Mouse (Mus musculus): ENCODE data around the gene Pde4d. TPM values are rescaled to one million over a fixed set of nuclear protein-coding genes. Genes with fewer than 3 reads are reported as not detected.

Gene Pde4d
- polyA plus RNA-seq, 1 experiment from 2014 or later, result 19.1 TPM

- 32% methylated on average over 5 of the region's 5 CpGs for WGBS
- H3K4me3 ChIP-seq (replicated peaks), result no peak overlapping the region
- ATAC-seq (ENCODE audit: insufficient number of reproducible peaks, low FRiP score, low TSS enrichment, low read depth), result no peak
Observed at GRCm38 (mm10) chr13:109775197-109775596, 1325.4 kb downstream of the Pde4d start.

GRCm38 (mm10) chr13:109776116-109776515, 1326.4 kb downstream of the Pde4d start:
- H3K4me1 ChIP-seq, result peaks cover 10% of the 10 kb centered on the region
- peak overlapping the region; percentile 52 for H3K4me2 ChIP-seq (replicated peaks)
- no peak overlapping the region for H3K27ac ChIP-seq (replicated peaks)
- 2% methylated on average over 11 of the region's 11 CpGs for WGBS
- H3K9ac ChIP-seq, result peak overlapping the region; percentile 16; the same call in 1 of the 2 replicates
- no peaks in the 10 kb centered on the region for H3K9me3 ChIP-seq (replicated peaks)
- peak overlapping the region; percentile 27 for H3K4me3 ChIP-seq (replicated peaks)
- H3K27me3 ChIP-seq, result no peaks in the 10 kb centered on the region
- ATAC-seq (ENCODE audit: insufficient number of reproducible peaks, low FRiP score, low TSS enrichment, low read depth), result peak; percentile 88
- no peaks in the 10 kb centered on the region for H3K36me3 ChIP-seq

More at GRCm38 (mm10) chr13:109775197-109775596, 1325.4 kb downstream of the Pde4d start:
- Histone ChIP-seq H3K27me3 (no peaks in the 10 kb centered on the region), H3K4me2 (replicated peaks) (no peak overlapping the region), H3K9me3 (replicated peaks) (no peaks in the 10 kb centered on the region), H3K36me3 (no peaks in the 10 kb centered on the region), H3K9ac (no peak overlapping the region), H3K27ac (replicated peaks) (no peak overlapping the region), H3K4me1 (peaks cover 10% of the 10 kb centered on the region)

- no peak overlapping the region for H3K27ac ChIP-seq (replicated peaks)
- no peaks in the 10 kb centered on the region for H3K27me3 ChIP-seq
- no peak overlapping the region for H3K4me3 ChIP-seq (replicated peaks)
- no peaks in the 10 kb centered on the region for H3K36me3 ChIP-seq
- H3K4me2 ChIP-seq (replicated peaks), result no peak overlapping the region
- no peaks in the 10 kb centered on the region for H3K9me3 ChIP-seq (replicated peaks)
- H3K9ac ChIP-seq, result no peak overlapping the region
- no peak for ATAC-seq (ENCODE audit: insufficient number of reproducible peaks, low FRiP score, low TSS enrichment, low read depth)
- WGBS, result 30% methylated on average over 3 of the region's 3 CpGs
- peaks cover 10% of the 10 kb centered on the region for H3K4me1 ChIP-seq
Observed at GRCm38 (mm10) chr13:109776995-109777394, 1327.2 kb downstream of the Pde4d start.

- Histone ChIP-seq H3K4me1 (peaks cover 10% of the 10 kb centered on the region), H3K9ac (no peak overlapping the region), H3K4me3 (replicated peaks) (no peak overlapping the region), H3K27ac (replicated peaks) (no peak overlapping the region), H3K27me3 (no peaks in the 10 kb centered on the region), H3K9me3 (replicated peaks) (no peaks in the 10 kb centered on the region), H3K4me2 (replicated peaks) (no peak overlapping the region), H3K36me3 (no peaks in the 10 kb centered on the region)
- WGBS, result 78% methylated on average over 5 of the region's 5 CpGs
- ATAC-seq (ENCODE audit: insufficient number of reproducible peaks, low FRiP score, low TSS enrichment, low read depth), result no peak
Observed at GRCm38 (mm10) chr13:109777441-109777840, 1327.7 kb downstream of the Pde4d start.

GRCm38 (mm10) chr13:109778297-109778835, 1328.6 kb downstream of the Pde4d start:
- no peaks in the 10 kb centered on the region for H3K36me3 ChIP-seq
- H3K27ac ChIP-seq (replicated peaks), result no peak overlapping the region
- no peak for ATAC-seq (ENCODE audit: insufficient number of reproducible peaks, low FRiP score, low TSS enrichment, low read depth)
- no peak overlapping the region for H3K4me3 ChIP-seq (replicated peaks)
- H3K27me3 ChIP-seq, result no peaks in the 10 kb centered on the region
- peaks cover 10% of the 10 kb centered on the region for H3K4me1 ChIP-seq
- no peak overlapping the region for H3K4me2 ChIP-seq (replicated peaks)
- no peaks in the 10 kb centered on the region for H3K9me3 ChIP-seq (replicated peaks)
- 50% methylated on average over 9 of the region's 9 CpGs for WGBS
- no peak overlapping the region for H3K9ac ChIP-seq

GRCm38 (mm10) chr13:109781466-109781865, 1331.7 kb downstream of the Pde4d start:
- no peaks in the 10 kb centered on the region for H3K36me3 ChIP-seq
- H3K27ac ChIP-seq (replicated peaks), result no peak overlapping the region
- WGBS, result 83% methylated on average over 1 of the region's 1 CpGs
- no peaks in the 10 kb centered on the region for H3K27me3 ChIP-seq
- H3K4me1 ChIP-seq, result no peaks in the 10 kb centered on the region
- no peak overlapping the region for H3K4me2 ChIP-seq (replicated peaks)
- no peak overlapping the region for H3K4me3 ChIP-seq (replicated peaks)
- no peaks in the 10 kb centered on the region for H3K9me3 ChIP-seq (replicated peaks)
- H3K9ac ChIP-seq, result no peak overlapping the region
- ATAC-seq (ENCODE audit: insufficient number of reproducible peaks, low FRiP score, low TSS enrichment, low read depth), result no peak

GRCm38 (mm10) chr13:109788604-109789003, 1338.9 kb downstream of the Pde4d start:
- no peak overlapping the region for H3K4me3 ChIP-seq (replicated peaks)
- no peaks in the 10 kb centered on the region for H3K27me3 ChIP-seq
- no peak overlapping the region for H3K4me2 ChIP-seq (replicated peaks)
- H3K36me3 ChIP-seq, result no peaks in the 10 kb centered on the region
- H3K9me3 ChIP-seq (replicated peaks), result no peaks in the 10 kb centered on the region
- no peak for ATAC-seq (ENCODE audit: insufficient number of reproducible peaks, low FRiP score, low TSS enrichment, low read depth)
- H3K27ac ChIP-seq (replicated peaks), result no peak overlapping the region
- no peaks in the 10 kb centered on the region for H3K4me1 ChIP-seq
- WGBS, result 83% methylated on average over 4 of the region's 4 CpGs
- no peak overlapping the region for H3K9ac ChIP-seq

GRCm38 (mm10) chr13:109789151-109789550, 1339.4 kb downstream of the Pde4d start:
- 54% methylated on average over 4 of the region's 4 CpGs for WGBS

GRCm38 (mm10) chr13:109790045-109790715, 1340.4 kb downstream of the Pde4d start:
- Histone ChIP-seq H3K4me3 (replicated peaks) (no peak overlapping the region), H3K4me2 (replicated peaks) (no peak overlapping the region), H3K27ac (replicated peaks) (no peak overlapping the region), H3K9me3 (replicated peaks) (no peaks in the 10 kb centered on the region), H3K36me3 (no peaks in the 10 kb centered on the region), H3K9ac (no peak overlapping the region), H3K27me3 (no peaks in the 10 kb centered on the region), H3K4me1 (no peaks in the 10 kb centered on the region)
- WGBS, result 48% methylated on average over 8 of the region's 8 CpGs
- ATAC-seq (ENCODE audit: insufficient number of reproducible peaks, low FRiP score, low TSS enrichment, low read depth), result no peak

More at GRCm38 (mm10) chr13:109789151-109789550, 1339.4 kb downstream of the Pde4d start:
- H3K4me1 ChIP-seq, result no peaks in the 10 kb centered on the region
- no peak overlapping the region for H3K4me3 ChIP-seq (replicated peaks)
- no peak overlapping the region for H3K9ac ChIP-seq
- H3K27me3 ChIP-seq, result no peaks in the 10 kb centered on the region
- H3K9me3 ChIP-seq (replicated peaks), result no peaks in the 10 kb centered on the region
- H3K36me3 ChIP-seq, result no peaks in the 10 kb centered on the region
- ATAC-seq (ENCODE audit: insufficient number of reproducible peaks, low FRiP score, low TSS enrichment, low read depth), result no peak
- H3K4me2 ChIP-seq (replicated peaks), result no peak overlapping the region
- H3K27ac ChIP-seq (replicated peaks), result no peak overlapping the region

- Histone ChIP-seq H3K9me3 (replicated peaks) (no peaks in the 10 kb centered on the region), H3K4me2 (replicated peaks) (no peak overlapping the region), H3K36me3 (no peaks in the 10 kb centered on the region), H3K27ac (replicated peaks) (no peak overlapping the region), H3K4me1 (no peaks in the 10 kb centered on the region), H3K4me3 (replicated peaks) (no peak overlapping the region), H3K27me3 (no peaks in the 10 kb centered on the region), H3K9ac (no peak overlapping the region)
- 78% methylated on average over 9 of the region's 9 CpGs for WGBS
- no peak for ATAC-seq (ENCODE audit: insufficient number of reproducible peaks, low FRiP score, low TSS enrichment, low read depth)
Observed at GRCm38 (mm10) chr13:109793918-109794317, 1344.2 kb downstream of the Pde4d start.

GRCm38 (mm10) chr13:109798651-109799050, 1348.9 kb downstream of the Pde4d start:
- no peak for ATAC-seq (ENCODE audit: insufficient number of reproducible peaks, low FRiP score, low TSS enrichment, low read depth)
- no peak overlapping the region for H3K27ac ChIP-seq (replicated peaks)
- no peak overlapping the region for H3K9ac ChIP-seq
- no peaks in the 10 kb centered on the region for H3K4me1 ChIP-seq
- no peak overlapping the region for H3K4me3 ChIP-seq (replicated peaks)
- H3K27me3 ChIP-seq, result no peaks in the 10 kb centered on the region
- no peak overlapping the region for H3K4me2 ChIP-seq (replicated peaks)
- H3K36me3 ChIP-seq, result no peaks in the 10 kb centered on the region
- WGBS, result 70% methylated on average over 4 of the region's 4 CpGs
- no peaks in the 10 kb centered on the region for H3K9me3 ChIP-seq (replicated peaks)

- no peak overlapping the region for H3K4me2 ChIP-seq (replicated peaks)
- no peak for ATAC-seq (ENCODE audit: insufficient number of reproducible peaks, low FRiP score, low TSS enrichment, low read depth)
- 40% methylated on average over 4 of the region's 4 CpGs for WGBS
- H3K27ac ChIP-seq (replicated peaks), result no peak overlapping the region
- H3K27me3 ChIP-seq, result no peaks in the 10 kb centered on the region
- H3K4me3 ChIP-seq (replicated peaks), result no peak overlapping the region
- no peaks in the 10 kb centered on the region for H3K36me3 ChIP-seq
- H3K4me1 ChIP-seq, result no peaks in the 10 kb centered on the region
- no peak overlapping the region for H3K9ac ChIP-seq
- no peaks in the 10 kb centered on the region for H3K9me3 ChIP-seq (replicated peaks)
Observed at GRCm38 (mm10) chr13:109802201-109802600, 1352.5 kb downstream of the Pde4d start.

Measured in embryonic facial prominence, embryonic 15.5 days (tissue).